Mouse (Mus musculus) stomach, embryonic 16.5 days (tissue): ENCODE measurements at regions not wholly inside any gene's neighbourhood (a gene's known extent, or its start where the extent isn't known, plus 50 kb on each side); places are given as distances from the start of the nearest gene placed in this dataset.

Source experiments
- ATAC-seq: fragments of 200-750 bp; cut with Nextera tagmentation; 2 replicates; pipeline ENCODE4 v1.8.0; 2017; ENCODE audit warnings: moderate number of reproducible peaks, moderate TSS enrichment; ENCODE audit not compliant: insufficient read depth, low FRiP score
- H3K27ac ChIP-seq: fragments of 300-500 bp; sonication (generic); 2 replicates; pipeline ENCODE4 v1.5.1; 2014; ENCODE audit warnings: low read length
- H3K27me3 ChIP-seq: fragments of 300-500 bp; sonication (generic); 2 replicates; pipeline ENCODE4 v1.6.1; 2014; ENCODE audit warnings: low read length, control low read depth, mixed read lengths; ENCODE audit not compliant: control insufficient read depth, insufficient read depth
- H3K36me3 ChIP-seq: fragments of 300-500 bp; sonication (generic); 2 replicates; pipeline ENCODE4 v1.6.1; 2014; ENCODE audit warnings: low read length; ENCODE audit not compliant: control insufficient read depth, insufficient read depth
- H3K4me1 ChIP-seq: fragments of 300-500 bp; sonication (generic); 2 replicates; pipeline ENCODE4 v1.6.1; 2014; ENCODE audit warnings: low read length, control low read depth, mixed read lengths; ENCODE audit not compliant: control insufficient read depth, insufficient read depth
- H3K4me2 ChIP-seq: fragments of 300-500 bp; sonication (generic); 2 replicates; pipeline ENCODE4 v1.6.1; 2014; ENCODE audit warnings: low read depth, low read length, mixed read lengths
- H3K4me3 ChIP-seq: fragments of 300-500 bp; sonication (generic); replicated peaks from 2 replicates; pipeline ENCODE4 v1.5.1; 2014; ENCODE audit warnings: mild to moderate bottlenecking, low read length
- H3K9ac ChIP-seq: fragments of 300-500 bp; sonication (generic); 2 replicates; pipeline ENCODE4 v1.6.1; 2014; ENCODE audit warnings: low read length
- H3K9me3 ChIP-seq: fragments of 300-500 bp; sonication (generic); replicated peaks from 2 replicates; pipeline ENCODE4 v1.6.1; 2016; ENCODE audit warnings: low read length, control low read depth; ENCODE audit not compliant: control insufficient read depth
- WGBS: fragments of 180-500 bp; shearing (Covaris S2); extraction: QIAGEN DNeasy Blood & Tissue Kit; methylation state at CpG from one replicate; pipeline ENCODE4 v1.1.7; 2014; 5-methylcytosine and 5-hydroxymethylcytosine counted together

GRCm38 (mm10) chr13:53648353-53648752, 175.5 kb upstream of the Msx2 start:
- Histone ChIP-seq H3K9ac (no peak overlapping the region), H3K4me3 (no peak overlapping the region), H3K4me2 (no peak overlapping the region), H3K4me1 (no peaks in the 10 kb centered on the region; the same call in 1 of the 2 replicates), H3K36me3 (no peaks in the 10 kb centered on the region), H3K27ac (no peak overlapping the region), H3K9me3 (no peaks in the 10 kb centered on the region), H3K27me3 (no peaks in the 10 kb centered on the region)
- ATAC-seq: no peak
- WGBS: 94% methylated on average over 15 of the region's 15 CpGs

GRCm38 (mm10) chr13:53642557-53642956, 169.7 kb upstream of the Msx2 start:
- Histone ChIP-seq H3K9ac (no peak overlapping the region), H3K27me3 (no peaks in the 10 kb centered on the region), H3K9me3 (no peaks in the 10 kb centered on the region), H3K27ac (no peak overlapping the region), H3K4me1 (no peaks in the 10 kb centered on the region), H3K36me3 (no peaks in the 10 kb centered on the region), H3K4me2 (no peak overlapping the region), H3K4me3 (no peak overlapping the region)
- no peak for ATAC-seq
- WGBS: 80% methylated on average over 5 of the region's 5 CpGs

- ATAC-seq: no peak
- H3K27me3 ChIP-seq: no peaks in the 10 kb centered on the region
- no peaks in the 10 kb centered on the region for H3K36me3 ChIP-seq
- no peak overlapping the region for H3K4me3 ChIP-seq
- H3K9ac ChIP-seq: no peak overlapping the region
- H3K9me3 ChIP-seq: no peaks in the 10 kb centered on the region
- H3K4me2 ChIP-seq: no peak overlapping the region
- WGBS: 71% methylated on average over 5 of the region's 5 CpGs
- H3K27ac ChIP-seq: no peak overlapping the region
- no peaks in the 10 kb centered on the region for H3K4me1 ChIP-seq
Measured at GRCm38 (mm10) chr13:53639584-53639983, 166.7 kb upstream of the Msx2 start.

GRCm38 (mm10) chr13:53639115-53639514, 166.2 kb upstream of the Msx2 start:
- no peaks in the 10 kb centered on the region for H3K9me3 ChIP-seq
- 64% methylated on average over 10 of the region's 10 CpGs for WGBS
- no peak overlapping the region for H3K27ac ChIP-seq
- H3K27me3 ChIP-seq: no peaks in the 10 kb centered on the region
- no peaks in the 10 kb centered on the region for H3K4me1 ChIP-seq
- H3K4me2 ChIP-seq: no peak overlapping the region
- no peaks in the 10 kb centered on the region for H3K36me3 ChIP-seq
- no peak overlapping the region for H3K4me3 ChIP-seq
- ATAC-seq: no peak
- H3K9ac ChIP-seq: no peak overlapping the region

GRCm38 (mm10) chr13:53636011-53636410, 163.1 kb upstream of the Msx2 start:
- Histone ChIP-seq H3K36me3 (no peaks in the 10 kb centered on the region), H3K27me3 (no peaks in the 10 kb centered on the region), H3K4me1 (no peaks in the 10 kb centered on the region), H3K4me2 (no peak overlapping the region), H3K9ac (no peak overlapping the region), H3K27ac (no peak overlapping the region), H3K9me3 (no peaks in the 10 kb centered on the region), H3K4me3 (no peak overlapping the region)
- no peak for ATAC-seq
- 61% methylated on average over 5 of the region's 5 CpGs for WGBS

GRCm38 (mm10) chr13:53634637-53635203, 161.8 kb upstream of the Msx2 start:
- H3K36me3 ChIP-seq: no peaks in the 10 kb centered on the region
- H3K4me1 ChIP-seq: no peaks in the 10 kb centered on the region
- no peaks in the 10 kb centered on the region for H3K9me3 ChIP-seq
- no peak overlapping the region for H3K4me3 ChIP-seq
- H3K27me3 ChIP-seq: no peaks in the 10 kb centered on the region
- H3K9ac ChIP-seq: no peak overlapping the region
- 51% methylated on average over 9 of the region's 9 CpGs for WGBS
- no peak for ATAC-seq
- H3K27ac ChIP-seq: no peak overlapping the region
- H3K4me2 ChIP-seq: no peak overlapping the region

- ATAC-seq: no peak
- Histone ChIP-seq H3K27ac (no peak overlapping the region), H3K9ac (no peak overlapping the region), H3K4me2 (no peak overlapping the region), H3K36me3 (no peaks in the 10 kb centered on the region), H3K4me3 (no peak overlapping the region), H3K9me3 (no peaks in the 10 kb centered on the region), H3K27me3 (no peaks in the 10 kb centered on the region), H3K4me1 (no peaks in the 10 kb centered on the region)
- 64% methylated on average over 10 of the region's 10 CpGs for WGBS
Measured at GRCm38 (mm10) chr13:53598050-53598449, 125.2 kb upstream of the Msx2 start.

GRCm38 (mm10) chr13:53596871-53597800, 124.3 kb upstream of the Msx2 start:
- Histone ChIP-seq H3K4me2 (no peak overlapping the region), H3K9ac (no peak overlapping the region), H3K4me1 (no peaks in the 10 kb centered on the region), H3K9me3 (no peaks in the 10 kb centered on the region), H3K27me3 (no peaks in the 10 kb centered on the region), H3K36me3 (no peaks in the 10 kb centered on the region), H3K27ac (no peak overlapping the region), H3K4me3 (no peak overlapping the region)
- ATAC-seq: no peak
- WGBS: 77% methylated on average over 19 of the region's 19 CpGs

GRCm38 (mm10) chr13:53592755-53593154, 119.9 kb upstream of the Msx2 start:
- H3K9ac ChIP-seq: no peak overlapping the region
- H3K4me2 ChIP-seq: no peak overlapping the region
- ATAC-seq: no peak
- H3K4me3 ChIP-seq: no peak overlapping the region
- no peak overlapping the region for H3K27ac ChIP-seq
- WGBS: 9% methylated on average over 5 of the region's 5 CpGs
- no peaks in the 10 kb centered on the region for H3K4me1 ChIP-seq
- H3K9me3 ChIP-seq: no peaks in the 10 kb centered on the region
- no peaks in the 10 kb centered on the region for H3K27me3 ChIP-seq
- no peaks in the 10 kb centered on the region for H3K36me3 ChIP-seq
